Mouse (Mus musculus): ENCODE results near the gene Fbxw5.

Fbxw5 gene

GRCm38 (mm10) chr2:25479551-25480311 lies 20.8 kb upstream of the Fbxw5 start:
- no peak for DNase-seq

- DNase-seq: no peak
Measured at GRCm38 (mm10) chr2:25480541-25480940, 20.0 kb upstream of the Fbxw5 start.

GRCm38 (mm10) chr2:25482969-25483368 lies 17.6 kb upstream of the Fbxw5 start:
- DNase-seq: no peak

DNA sequence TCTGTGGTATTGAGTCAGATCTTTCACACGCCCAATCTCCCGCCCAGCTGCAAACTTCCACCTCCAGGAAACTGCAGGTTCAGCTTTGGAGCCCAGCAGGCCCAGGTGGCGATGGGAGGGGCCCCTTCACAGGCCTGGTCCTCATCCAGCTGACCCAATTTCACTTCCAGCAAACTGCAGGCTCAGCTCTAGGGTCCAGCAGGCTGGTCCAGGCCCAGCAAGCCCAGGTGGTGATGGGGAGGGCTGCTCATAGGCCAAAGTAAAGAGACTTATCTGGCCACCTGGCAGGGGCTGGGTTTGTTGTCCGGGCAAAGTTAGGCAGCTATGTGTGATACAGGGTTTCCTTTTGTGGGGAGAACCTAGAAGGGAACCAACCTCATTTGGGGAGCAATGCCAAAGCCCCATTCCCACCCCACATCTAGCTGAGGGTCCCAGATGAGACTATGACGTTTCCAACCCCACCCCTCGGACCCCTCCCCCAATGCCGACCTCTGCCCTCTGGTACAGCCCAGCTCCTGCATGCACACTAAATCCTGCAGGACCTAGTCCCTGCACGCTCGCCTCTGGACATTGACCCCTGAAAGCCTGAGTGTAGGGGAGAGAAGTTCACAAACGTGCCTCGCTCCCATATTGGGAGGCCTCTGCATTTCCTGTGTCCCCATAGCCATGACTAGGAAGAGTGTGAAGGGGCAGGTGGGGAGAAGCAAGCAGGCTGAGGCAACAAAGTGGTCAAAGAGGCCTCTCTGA lies 15.5 kb upstream of the Fbxw5 start:
- DNase-seq: peak; percentile 76

DNA sequence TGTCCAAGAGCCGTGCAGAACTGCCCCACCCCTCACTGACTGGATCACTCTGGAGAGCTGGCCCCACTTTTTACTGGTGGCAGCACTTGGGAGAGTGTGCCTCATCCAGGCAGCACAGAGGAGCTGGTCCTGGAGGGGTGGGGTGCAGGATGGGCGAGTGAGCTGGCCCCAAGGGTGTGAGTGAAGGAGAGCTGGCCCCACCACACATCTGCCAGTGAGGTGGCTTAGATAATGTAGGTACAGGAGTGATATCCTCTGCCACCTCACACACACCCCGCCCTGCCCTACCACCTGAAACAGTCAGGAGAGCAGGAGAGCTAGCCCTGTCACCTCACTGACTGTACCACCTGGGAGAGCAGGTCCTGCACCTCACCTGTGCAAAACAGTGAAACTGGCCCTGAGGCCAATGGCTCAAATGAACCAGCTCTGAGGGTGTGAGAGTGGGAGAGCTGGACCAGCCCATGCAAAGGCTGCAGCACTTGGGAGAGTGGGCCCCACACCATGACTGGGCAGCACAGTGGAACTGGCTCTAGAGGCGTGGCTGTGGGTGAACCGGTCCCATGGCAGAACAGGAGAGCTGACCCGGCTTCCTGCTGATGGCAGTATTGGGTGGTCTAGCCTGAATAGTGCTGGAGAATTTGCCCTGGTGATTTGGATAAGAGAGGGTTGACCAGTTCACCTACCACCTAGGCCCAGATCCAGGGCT lies 12.4 kb upstream of the Fbxw5 start:
- DNase-seq: no peak

- DNase-seq: no peak
Measured at GRCm38 (mm10) chr2:25488671-25489068, 11.9 kb upstream of the Fbxw5 start.

DNA sequence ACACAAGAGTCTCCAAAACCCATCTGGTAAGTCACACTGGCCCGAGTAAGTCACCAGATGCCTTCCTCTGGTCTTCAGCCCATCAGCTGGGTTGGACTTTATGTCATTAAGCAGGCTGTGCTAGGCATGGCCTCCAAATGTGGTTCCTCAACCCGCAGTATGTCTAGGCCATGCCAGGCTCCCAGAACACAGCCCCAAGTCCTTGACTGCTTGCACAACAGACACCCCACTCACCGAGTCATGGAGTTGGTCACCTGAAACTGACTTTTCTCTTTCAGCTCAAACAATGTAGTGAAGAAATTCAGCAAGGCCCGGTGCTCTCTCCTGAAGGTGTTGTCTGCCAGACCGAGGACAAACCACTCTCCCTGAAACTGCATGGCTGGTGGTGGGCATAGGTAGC lies 7.6 kb upstream of the Fbxw5 start:
- DNase-seq: no peak

- DNase-seq: no peak
Measured at GRCm38 (mm10) chr2:25493476-25493961, 7.0 kb upstream of the Fbxw5 start, which contains the start of gene Lcn12. TSS of gene Lcn12 (minus strand) at chr2:25493911.

DNA sequence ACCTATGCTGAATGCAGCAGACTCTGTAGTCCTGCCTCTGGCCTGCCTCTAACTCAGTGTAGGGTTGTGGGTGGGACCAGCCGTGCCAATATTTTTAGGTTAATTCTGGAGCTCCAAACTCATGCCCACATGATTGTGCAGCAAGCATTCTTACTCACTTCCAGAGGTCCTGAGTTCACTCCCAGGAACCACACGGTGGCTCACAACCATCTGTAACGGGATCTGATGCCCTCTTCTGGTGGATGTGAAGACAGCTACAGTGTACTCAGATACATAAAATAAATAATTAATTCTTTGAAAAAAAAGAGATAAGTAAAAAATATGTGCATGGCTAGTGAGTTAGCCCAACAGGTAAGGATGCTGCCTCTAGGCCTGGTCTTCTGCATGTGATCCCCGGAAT lies 4.1 kb upstream of the Fbxw5 start:
- DNase-seq: no peak

GRCm38 (mm10) chr2:25497846-25498575 lies 2.5 kb upstream of the Fbxw5 start:
- no peak for DNase-seq

GRCm38 (mm10) chr2:25498622-25499478 lies 1.7 kb upstream of the Fbxw5 start:
- no peak for DNase-seq

GRCm38 (mm10) chr2:25500071-25500575 lies 427 bp upstream of the Fbxw5 start:
- DNase-seq: no peak

- DNase-seq: no peak
Measured at GRCm38 (mm10) chr2:25501593-25502486, 1.3 kb downstream of the Fbxw5 start, which contains the start of gene C8g. TSS of gene C8g (minus strand) at chr2:25501719.

DNA sequence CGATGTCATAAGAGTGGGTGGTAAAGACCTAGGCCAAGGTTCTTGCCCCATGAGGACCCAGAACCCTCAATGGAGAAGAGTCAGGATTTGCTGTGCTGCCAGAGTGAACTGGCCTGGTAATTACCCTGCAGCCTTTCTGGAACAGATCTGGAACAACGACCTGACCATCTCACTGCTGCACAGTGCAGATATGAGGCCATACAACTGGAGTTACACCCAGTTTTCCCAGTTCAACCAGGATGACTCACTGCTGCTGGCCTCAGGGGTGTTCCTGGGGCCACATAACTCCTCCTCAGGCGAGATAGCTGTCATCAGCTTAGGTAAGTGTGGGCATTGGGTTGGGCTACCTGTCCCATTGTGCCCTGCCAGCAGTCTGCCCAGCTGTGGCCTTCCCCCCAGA lies 2.2 kb downstream of the Fbxw5 start:
- DNase-seq: no peak

GRCm38 (mm10) chr2:25504538-25504937 lies 4.0 kb downstream of the Fbxw5 start:
- DNase-seq: no peak

DNA sequence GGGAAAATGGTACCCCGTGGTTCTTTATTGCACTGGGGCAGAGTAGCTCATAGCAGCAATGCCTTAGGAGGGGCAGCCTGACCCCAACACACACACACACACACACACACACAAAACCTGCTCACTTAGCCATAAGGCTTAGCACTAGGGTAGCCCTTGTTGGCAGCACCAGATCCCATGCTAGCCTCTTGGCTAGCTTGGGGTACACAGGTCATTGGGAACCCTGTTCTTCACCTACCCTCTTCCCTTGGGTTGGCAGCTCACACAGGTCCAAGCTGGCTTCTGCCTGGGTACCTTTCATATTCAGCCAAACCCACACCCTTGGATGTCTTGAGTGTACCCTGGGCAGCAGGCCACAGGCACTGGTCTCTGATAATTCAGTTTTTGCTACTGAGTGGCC lies 4.5 kb downstream of the Fbxw5 start:
- DNase-seq: no peak

DNA sequence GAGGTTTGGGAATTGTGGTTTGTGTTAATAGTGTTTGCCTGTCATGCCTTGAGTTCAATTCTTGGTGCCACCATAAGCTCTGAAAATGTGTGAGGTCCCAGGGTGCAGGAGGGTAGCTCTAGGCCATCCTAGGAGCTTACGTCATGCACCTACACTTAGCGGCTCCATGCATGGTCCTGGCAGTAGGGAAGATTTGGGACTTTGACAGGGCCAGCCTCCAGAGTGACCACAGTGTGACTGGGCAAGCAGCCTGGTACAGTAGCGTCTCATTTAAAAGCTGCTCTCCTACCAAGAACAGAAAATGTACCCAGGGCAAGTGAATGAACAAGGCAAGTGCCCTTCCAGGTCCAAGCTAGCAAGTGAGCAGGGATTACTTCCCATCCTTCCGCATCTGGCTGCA lies 5.3 kb downstream of the Fbxw5 start:
- DNase-seq: no peak

GRCm38 (mm10) chr2:25506964-25507363 lies 6.4 kb downstream of the Fbxw5 start:
- peak; percentile 25 for DNase-seq

DNA sequence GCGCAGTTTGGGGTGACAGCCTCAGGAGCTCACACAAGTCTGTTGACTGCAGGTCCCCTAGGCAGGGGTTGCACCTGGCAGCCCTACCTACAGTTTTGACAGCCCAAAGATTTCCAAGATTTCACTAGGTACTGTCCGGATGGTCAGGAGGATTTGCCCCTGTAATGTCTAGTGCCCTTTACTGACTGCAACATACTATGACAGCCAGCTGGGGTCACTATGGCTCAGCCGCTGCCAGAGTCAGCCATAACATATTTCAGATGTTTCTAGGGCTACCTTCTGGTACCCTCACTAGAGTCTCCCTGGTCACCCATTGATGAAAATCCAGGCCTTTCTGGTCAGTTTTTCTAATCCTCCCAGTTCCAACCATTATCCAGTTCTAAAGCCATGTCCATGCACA lies 9.4 kb downstream of the Fbxw5 start:
- no peak for DNase-seq

- DNase-seq: no peak
Measured at GRCm38 (mm10) chr2:25526510-25527302, 26.2 kb downstream of the Fbxw5 start.
